Mouse (Mus musculus): ENCODE measurements at regions not wholly inside any gene's neighbourhood (a gene's known extent, or its start where the extent isn't known, plus 50 kb on each side); places are given as distances from the start of the nearest gene placed in this dataset.
A peak's percentile ranks its signal among the peaks of the same experiment; 100 is the strongest.

DNA sequence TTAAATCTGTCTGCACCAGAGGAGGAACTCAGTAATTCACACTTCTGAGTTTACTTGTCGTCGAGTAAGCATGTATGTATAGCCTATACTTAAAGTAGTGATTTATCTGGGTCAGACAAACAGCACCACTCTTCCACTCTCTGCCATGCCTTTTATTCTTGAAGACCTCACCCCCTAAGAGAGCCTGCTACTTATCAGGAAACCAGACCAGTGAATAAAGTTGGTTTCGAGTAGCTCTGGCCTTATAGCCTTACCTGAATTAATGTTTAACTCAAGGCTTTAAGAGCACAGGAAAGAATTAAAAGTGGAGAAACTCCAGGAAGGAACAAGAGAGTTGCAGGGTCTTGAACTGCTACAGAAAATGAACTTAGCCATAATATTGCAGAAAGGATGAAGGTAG, 398.1 kb downstream of the Lmo4 start:
- no peak for DNase-seq (ENCODE audit: low read depth, low spot score)

GRCm38 (mm10) chr3:143797850-143798249, 407.2 kb downstream of the Lmo4 start:
- no peak for DNase-seq (ENCODE audit: low read depth, low spot score)

- DNase-seq (ENCODE audit: low read depth, low spot score), result peak; percentile 4
These were observed 414.1 kb downstream of the Lmo4 start for GRCm38 (mm10) chr3:143790905-143791304.

DNA sequence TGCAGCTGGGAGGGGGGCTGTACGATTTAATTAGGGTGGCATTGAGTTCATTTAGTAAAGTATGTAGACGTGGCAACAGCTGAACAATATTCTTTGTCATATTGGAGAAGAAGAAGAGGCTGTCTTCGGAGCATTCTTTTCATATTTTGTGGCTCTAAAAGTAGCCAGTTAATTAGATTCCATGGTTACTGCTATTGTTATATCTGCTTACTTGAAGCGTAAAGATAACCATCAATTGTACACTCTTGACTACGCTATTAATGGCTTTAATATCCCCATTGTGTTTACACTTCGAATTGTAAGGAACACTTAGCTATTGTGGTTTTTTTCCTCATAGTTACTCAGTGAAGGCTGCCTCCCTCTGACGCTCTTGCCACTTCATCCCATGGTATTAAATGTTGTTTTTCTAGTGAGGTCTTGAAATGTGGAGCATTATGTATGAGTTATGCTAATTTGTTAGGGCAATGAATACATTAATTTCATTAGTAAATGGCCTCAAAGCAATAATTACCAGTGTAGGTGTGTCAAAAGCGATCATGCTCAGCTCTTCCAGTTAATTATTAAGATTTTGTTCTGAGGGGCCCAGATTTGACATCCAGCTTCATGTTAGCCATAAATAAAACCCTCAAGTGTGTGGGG, 415.0 kb downstream of the Lmo4 start:
- DNase-seq (ENCODE audit: low read depth, low spot score), result no peak

DNA sequence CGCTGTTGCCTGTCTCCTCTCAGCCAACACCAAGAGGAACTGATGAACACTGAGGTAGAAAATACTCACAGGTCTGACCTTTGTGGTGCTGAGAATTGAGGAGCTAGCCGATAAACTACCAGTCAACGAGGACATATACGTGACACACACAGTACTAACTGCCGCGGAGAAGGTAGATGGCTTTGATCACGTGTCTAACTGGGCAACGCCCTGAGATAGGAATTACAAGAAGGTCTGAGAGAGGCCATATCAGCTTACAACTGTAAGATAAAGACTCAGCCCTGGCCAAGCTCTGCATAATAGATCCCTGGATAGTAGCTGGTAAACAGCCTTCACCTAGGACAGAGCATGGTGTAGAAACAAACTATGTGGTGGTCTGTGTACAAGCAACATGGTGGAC, 418.1 kb downstream of the Lmo4 start:
- DNase-seq (ENCODE audit: low read depth, low spot score), result no peak

DNA sequence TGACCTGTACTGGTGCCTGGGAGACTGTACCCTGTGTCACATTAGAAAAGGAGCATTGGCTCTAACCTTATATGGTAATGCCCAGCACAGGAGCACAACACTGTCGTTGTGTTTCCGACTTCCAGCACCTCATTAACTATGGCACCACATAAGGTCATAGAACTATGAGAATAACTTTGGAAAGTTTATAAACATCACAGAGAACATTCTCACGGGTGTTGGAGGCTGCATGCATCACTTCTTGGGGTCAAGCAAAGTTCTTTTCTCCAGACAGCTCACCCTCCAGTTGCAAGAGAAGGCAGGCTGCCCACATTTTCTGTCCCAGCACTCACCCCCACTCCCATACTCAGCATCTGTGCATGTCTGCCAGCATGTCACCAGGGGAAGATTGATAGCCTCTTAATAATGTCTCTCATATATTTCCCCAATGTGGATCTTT, 420.6 kb downstream of the Lmo4 start:
- DNase-seq (ENCODE audit: low read depth, low spot score), result peak; percentile 13

GRCm38 (mm10) chr3:143778161-143778560, 426.9 kb downstream of the Lmo4 start:
- DNase-seq (ENCODE audit: low read depth, low spot score), result no peak

GRCm38 (mm10) chr3:143759337-143759736, 445.7 kb downstream of the Lmo4 start:
- no peak for DNase-seq (ENCODE audit: low read depth, low spot score)

GRCm38 (mm10) chr3:143753197-143753596, 451.8 kb downstream of the Lmo4 start:
- no peak for DNase-seq (ENCODE audit: low read depth, low spot score)

- no peak for DNase-seq (ENCODE audit: low read depth, low spot score)
These were observed 452.4 kb downstream of the Lmo4 start for GRCm38 (mm10) chr3:143752660-143753059.

- peak; percentile 23 for DNase-seq (ENCODE audit: low read depth, low spot score)
These were observed 454.9 kb downstream of the Lmo4 start for GRCm38 (mm10) chr3:143750128-143750527.

GRCm38 (mm10) chr3:143743649-143744048, 461.4 kb downstream of the Lmo4 start:
- no peak for DNase-seq (ENCODE audit: low read depth, low spot score)

DNA sequence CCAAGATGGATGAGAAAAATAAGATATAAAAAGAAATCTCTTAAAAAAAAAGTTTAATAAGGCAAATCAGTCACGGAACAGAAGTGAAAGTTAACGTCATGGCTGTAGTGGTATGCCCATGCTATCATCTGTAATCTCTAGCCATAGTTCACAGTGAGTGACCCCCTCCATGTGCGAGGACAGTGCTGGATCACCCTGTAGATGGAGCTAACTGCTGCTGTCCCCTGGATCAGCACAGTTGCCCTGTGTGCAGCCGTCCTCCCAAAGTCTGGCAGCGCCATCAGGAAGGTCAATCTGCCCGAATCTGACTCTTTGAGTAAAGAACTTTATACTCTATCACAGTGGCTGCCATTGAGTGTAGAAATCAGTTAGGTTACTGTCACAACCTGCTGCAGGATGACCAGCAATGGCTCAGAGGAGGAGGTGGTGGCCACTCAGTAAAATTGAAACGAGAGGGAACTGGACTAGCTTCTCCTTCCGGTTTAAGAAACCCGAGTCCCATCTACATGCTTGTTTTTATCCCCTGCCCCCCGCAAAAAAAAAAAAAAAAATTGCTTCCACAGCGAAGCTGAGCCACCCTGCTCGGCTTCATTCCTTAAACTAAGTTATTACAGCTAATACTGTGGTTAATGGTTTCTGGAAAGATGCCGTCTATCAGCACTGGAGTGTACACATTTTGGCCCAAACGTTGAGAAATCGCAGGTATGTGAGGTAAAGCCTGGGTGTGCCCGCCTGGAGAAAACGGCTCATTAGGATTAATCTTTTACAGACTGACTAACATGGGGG, 462.0 kb downstream of the Lmo4 start:
- no peak for DNase-seq (ENCODE audit: low read depth, low spot score)

- DNase-seq (ENCODE audit: low read depth, low spot score), result no peak
These were observed 466.3 kb downstream of the Lmo4 start for GRCm38 (mm10) chr3:143738676-143739075.

- DNase-seq (ENCODE audit: low read depth, low spot score), result no peak
These were observed 467.2 kb downstream of the Lmo4 start for GRCm38 (mm10) chr3:143737844-143738243.

DNA sequence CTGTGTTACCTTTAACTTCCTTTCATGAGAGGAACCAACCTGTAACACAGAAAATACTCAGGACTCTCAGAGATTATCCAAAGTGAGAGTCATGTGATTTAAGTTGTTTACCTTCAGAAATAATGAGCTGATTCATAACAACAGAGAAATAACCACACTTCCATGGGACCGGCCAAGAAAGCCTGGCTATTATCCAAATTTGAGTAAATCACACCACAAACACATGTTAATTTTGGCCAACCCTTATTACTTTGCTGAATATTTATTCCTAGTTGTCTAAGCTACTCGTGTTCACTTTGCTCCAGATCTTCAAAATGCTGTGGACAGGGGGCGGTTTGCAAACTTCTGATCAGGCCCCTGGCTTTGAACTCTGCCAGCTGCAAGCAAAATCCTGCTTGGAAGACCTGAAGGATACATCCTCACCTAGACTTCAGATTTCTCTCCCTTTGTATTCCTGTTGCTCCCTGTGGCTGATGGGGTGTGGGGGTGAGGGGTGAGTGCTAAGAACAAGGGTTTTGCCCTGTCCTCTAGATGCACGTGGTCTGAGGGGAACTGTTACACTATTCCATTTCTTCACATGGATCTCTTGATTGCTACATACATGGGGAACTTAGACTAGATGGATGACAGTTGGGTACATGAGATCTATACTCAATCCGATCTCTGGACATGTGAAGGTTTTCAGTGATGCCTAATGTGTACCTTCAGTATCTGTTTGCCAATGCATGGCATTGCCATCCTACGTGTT, 468.2 kb downstream of the Lmo4 start:
- no peak for DNase-seq (ENCODE audit: low read depth, low spot score)

DNA sequence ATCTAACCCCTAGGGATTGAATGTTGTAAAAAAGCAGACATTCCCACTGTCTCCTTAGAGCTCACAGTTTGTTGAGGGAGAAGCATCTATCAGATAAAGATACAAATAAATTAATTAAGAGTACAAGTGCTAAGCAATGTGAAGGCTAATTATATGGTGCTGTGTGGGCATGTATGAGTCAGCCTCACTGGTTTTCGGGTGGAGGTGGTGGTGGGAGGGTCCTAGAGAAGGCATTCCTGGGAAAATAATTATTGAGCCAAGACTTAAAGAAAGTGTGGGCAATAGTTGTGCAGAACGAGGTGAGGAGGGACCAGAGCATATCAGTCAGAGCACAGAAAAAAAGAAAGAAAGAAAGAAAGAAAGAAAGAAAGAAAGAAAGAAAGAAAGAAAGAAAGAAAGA, 470.2 kb downstream of the Lmo4 start:
- no peak for DNase-seq (ENCODE audit: low read depth, low spot score)

GRCm38 (mm10) chr3:143732966-143733725, 471.9 kb downstream of the Lmo4 start:
- DNase-seq (ENCODE audit: low read depth, low spot score), result no peak

DNA sequence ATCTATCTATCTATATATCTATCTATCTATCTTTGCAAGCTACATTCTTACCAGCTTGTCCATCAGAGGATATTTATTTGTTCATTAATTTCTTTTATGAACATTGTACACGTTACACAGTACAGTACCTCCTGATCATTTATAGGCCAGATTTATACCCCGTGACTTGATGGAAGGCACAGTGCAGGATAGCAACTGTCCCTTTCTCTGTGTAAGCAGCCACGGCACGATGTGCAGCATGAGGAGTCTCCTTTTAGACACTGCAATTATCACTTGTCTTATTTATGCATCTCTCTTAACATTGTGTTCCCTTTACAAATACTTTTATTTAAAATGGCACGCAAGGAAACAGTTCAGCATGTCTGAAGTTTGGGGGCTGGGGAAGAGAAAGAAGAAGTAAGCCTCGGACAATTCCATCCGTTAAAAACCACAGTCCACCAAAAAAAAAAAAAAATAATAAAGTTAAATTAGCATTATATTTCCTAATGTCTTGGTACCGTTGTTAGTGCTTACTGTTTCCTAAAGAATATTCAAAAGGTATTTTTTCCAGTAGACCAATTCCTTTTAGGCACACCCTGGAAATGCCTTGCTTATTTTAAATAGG, 475.4 kb downstream of the Lmo4 start:
- DNase-seq (ENCODE audit: low read depth, low spot score), result no peak

DNA sequence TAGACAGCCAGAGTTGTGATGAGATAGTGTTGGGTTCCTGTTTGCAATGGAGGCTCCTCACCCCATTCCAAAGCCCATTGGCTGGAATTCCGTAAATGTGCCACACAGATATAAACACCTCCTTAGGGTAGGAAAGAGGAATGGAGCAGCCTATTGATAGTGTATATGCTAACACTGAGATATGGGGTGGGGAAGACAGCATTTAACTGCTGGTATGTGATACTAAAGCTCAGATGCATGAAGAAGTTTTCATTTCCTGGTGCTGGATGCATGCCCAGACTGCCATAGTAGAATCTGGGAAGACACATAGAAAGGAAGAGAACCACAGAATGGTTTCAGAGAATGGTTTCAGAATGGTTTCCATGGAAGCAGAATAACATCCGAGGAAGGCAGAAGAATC, 482.4 kb downstream of the Lmo4 start:
- no peak for DNase-seq (ENCODE audit: low read depth, low spot score)

DNA sequence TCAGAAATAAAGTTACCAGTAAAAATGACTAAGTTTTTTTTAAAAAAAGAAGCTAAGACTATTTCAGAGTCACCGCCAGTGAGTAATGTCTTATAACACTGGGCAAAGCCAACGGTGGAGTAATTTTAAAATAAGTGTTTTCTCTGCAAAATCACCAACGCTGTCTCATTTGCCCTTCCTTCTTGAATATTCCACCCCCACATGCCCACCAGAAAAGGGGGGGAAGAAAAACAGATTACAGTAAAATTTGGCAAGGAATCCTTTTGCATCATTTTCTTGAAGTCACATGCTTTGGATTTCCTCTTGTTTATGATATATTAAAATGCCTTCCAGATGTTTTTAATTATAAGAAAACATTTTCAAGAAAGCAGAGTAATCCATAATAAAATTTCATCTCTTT, 482.9 kb downstream of the Lmo4 start:
- no peak for DNase-seq (ENCODE audit: low read depth, low spot score)
